Mouse (Mus musculus): ENCODE results near the gene Iqschfp.

DNA sequence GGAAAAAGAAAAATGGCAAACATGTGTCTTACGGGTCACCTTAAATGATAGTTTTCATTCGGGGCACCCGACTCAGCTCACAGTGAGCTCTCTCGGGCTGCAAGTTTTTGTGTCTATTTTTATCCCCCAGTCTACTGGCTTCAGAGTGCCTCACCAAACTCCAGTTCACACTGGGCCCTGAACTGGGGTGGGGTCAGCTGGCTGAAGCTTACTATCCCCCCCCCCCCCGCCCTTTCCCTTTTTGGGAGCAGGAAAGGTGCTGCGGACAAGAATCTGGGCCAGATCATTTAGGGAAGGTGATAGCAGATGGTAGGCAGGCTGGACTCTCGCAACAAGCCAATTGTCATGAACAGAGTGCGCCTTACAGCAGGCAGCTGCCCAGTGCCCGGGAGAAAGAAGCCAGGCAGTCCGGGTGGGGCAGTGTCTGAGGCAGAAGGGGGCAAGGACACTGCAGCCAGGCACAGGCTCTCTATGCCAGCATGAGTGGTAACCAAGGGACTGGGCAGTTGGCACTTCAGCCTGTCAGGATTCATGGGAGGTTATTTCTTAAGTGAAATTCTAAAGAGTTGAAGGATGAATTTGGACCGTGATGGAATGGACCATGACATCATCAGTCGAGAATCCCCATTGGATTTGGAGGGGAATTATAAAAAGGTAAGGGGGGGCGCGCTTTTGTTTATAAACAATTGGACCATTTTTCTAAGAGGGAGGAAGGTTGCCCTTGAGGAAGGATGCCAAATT lies 691.9 kb downstream of the Iqschfp start:
- TF ChIP-seq CTCF (IDR thresholded peaks at IDR 0.05; ENCODE audit: control insufficient read depth, insufficient read depth, insufficient read length) (no peak), MYOD1 (IDR thresholded peaks at IDR 0.05; ENCODE audit: control insufficient read depth, insufficient read length, low read depth) (no peak)

Data from C2C12 (cell line).